Mouse (Mus musculus) left cerebral cortex, postnatal 25 days (tissue): ENCODE measurements around the gene Sepsecs. TPM values are rescaled to one million over a fixed set of nuclear protein-coding genes. Genes with fewer than 3 reads are reported as not detected.
"Not testable (repeated sequence)": the region's sequence is repeated elsewhere in the genome, so short reads cannot be mapped to it uniquely, and the experiment has no call there.

Source experiments
- DNase-seq, 2 experiments: peaks; one replicate each; pipeline ENCODE4 v3.0.0; 2022; ENCODE audit warnings: low spot score in 2 of 2, mixed read lengths in 1 of 2
- intact Hi-C: fragments of 180-260 bp; cut with DNase I; formaldehyde crosslinking; loops from one replicate; pipeline ENCODE4 v1.15.1; 2025
- total RNA-seq, 2 experiments: library from RNA; stranded (reverse); gene quantifications; 2 replicates each; pipeline ENCODE4 v1.2.3; 2021

Sepsecs gene
- total RNA-seq: 10 to 100 TPM; 10.1 TPM

DNA sequence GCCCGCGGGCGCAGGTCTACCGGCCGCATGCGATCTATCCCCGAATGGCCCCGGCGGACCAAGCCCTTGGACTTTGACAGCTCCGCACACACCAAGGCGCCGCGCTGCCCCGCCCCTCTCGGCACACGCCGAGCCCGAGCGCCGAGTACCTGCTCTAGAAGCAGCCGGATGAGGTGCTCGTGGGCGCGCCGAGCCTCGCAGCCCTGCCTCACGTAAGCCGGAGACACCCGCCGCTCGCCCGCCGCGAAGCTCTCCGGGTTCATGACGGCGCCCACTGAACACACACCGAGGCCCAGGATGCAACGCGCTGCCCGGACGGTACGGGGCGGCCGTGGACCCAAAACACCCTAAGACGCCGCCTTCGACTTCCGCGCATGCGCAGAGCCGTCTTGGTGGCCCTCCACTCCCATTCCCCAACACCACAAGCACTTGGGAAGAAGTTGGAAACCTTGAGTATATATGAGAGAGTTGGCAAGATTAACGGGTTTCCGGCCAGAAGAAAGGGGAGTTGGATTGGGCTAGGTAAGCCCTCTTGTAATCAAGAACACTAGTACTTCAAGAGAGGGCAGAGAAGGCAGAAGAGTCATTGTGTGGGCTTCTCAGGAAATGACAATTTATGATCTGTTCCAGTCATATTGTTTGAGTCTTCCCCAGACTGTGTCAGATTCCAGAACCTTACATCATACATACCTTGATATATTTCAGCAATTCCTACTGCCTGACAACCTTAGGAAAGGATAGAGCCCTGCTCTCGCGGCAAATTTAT, at the start of gene Sepsecs:
Sepsecs (minus strand) TSS at position 283 of the 766 bp plus-strand sequence.
- intact Hi-C loops: loop anchor here (1.0 to 5.0 kb wide), 2 partner anchors 114 to 163 kb away; partner anchors contain the start of gene Anapc4
- DNase-seq: peak; percentile 92 to 95

DNA sequence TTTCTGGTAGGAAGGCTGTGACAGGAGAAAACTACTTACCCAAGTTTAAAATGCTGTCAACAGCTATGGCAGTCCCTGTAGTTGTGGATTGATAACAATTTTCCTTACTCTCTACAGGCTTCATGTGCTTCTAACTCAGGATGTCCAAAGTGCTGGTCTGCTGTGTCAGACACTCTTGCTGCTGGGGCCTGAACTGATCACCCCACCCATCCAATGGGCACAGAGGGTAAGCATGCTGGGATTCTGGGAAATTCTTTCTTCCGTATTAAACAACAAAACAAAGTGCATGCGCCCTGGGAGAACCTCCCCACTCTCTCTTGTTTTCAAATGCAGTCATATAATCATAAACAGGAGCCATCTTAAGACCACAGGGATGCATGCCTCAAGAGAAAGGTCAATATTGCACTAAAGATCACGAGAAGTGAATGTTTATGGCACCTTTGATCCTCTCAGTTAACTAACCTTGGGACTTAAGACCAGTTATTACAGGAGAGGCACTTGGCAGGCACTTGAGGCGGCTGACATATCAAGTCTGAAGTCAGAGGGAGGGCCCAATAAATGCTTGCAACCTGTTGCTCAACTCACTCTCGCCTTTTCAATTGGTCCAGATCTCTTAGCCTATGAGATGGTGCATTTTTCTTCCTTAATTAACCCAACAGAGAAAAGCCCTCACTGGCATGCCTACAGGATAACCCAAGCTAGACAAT, 47.4 kb upstream of the Sepsecs start:
- no peak for DNase-seq

DNA sequence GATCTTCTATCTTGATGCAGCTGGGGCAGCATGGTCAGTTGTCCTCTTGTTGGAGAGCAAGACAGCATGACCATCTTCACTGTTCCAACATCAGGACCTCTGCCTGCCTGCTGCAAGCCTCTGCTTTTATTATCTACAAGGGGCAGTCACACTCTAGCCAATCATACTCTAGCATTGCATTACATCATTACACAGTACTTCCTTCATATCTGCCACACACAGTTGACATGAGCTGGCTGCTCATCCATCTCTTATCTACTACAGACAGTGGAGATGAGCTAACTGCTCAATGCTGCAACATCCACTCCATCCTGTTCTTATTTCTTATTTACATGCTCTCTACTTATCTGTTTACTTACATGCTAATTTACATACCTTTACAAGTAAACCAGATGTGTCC, 43.2 kb upstream of the Sepsecs start:
- DNase-seq: no peak
- intact Hi-C loops: no loop called here

More for the DNA sequence above, 47.4 kb upstream of the Sepsecs start:
- intact Hi-C loops: no loop called here

- intact Hi-C loops: no loop called here
- no peak for DNase-seq
Measured at GRCm38 (mm10) chr5:52704562-52704961, 35.1 kb upstream of the Sepsecs start.

DNA sequence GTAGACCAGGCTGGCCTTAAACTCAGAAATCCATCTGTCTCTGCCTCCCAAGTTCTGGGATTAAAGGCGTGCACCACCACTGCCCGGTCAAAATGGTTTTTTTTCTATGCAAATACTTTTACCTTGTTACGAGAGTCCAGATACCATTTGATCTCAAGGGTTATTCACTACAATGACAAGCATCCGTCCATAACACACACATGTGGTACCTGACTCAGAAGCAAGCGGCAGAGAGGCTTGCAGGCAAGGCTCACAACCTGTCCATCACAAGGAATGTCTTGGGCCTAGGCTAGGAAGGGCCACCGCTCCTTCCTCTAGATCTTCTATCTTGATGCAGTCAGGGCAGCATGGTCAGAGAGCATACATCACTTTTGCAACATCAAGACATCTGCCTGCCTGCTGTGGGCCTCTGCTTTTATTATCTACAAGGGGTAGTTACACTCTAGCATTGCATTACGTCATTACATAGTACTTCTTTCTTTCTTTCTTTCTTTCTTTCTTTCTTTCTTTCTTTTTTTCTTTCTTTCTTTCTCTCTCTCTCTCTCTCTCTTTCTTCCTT, 28.5 kb upstream of the Sepsecs start:
- DNase-seq: not testable (repeated sequence)

DNA sequence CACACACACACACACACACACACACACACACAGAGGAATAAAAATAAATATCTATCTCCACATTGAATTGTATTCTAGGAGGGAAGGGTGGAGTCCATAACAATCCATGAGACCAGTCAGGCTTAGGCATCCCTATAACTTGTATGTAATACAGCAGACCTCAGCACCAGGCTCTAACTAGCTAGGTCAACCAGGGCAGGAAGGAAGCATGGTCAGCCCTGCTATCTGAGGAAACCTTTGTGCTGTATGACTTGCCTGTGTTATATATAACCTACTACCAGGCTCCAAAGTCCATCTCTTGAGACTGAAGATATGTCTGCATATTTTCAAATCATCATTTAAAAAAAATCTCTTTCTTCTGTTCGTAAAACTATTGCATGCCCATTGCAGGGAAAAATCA, 27.8 kb upstream of the Sepsecs start:
- intact Hi-C loops: no loop called here
- DNase-seq: no peak

More for the DNA sequence above, 28.5 kb upstream of the Sepsecs start:
- intact Hi-C loops: not testable (repeated sequence)

- no peak for DNase-seq
- intact Hi-C loops: no loop called here
Measured at GRCm38 (mm10) chr5:52687741-52688455, 18.4 kb upstream of the Sepsecs start.

- DNase-seq: no peak
- intact Hi-C loops: no loop called here
Measured at GRCm38 (mm10) chr5:52681111-52681510, 11.6 kb upstream of the Sepsecs start.

DNA sequence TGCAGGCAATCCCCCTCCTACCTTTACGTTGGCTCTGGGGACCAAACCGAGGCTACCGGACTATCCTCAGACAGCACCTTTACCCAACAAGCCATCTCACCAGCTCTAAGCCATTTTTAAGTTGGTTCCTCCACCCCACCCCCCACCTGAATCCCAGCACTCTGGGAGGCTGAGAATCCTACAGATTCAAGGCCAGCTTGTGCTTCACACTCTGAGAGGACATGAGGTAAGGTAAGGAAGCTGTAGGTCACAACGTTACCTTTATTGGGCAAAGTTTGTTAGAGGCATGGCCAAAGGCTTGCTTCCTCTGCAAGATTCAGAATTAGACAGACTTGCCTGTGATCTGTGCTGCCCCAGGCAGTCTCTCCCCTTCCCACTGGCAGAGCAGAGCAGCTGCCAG, 10.7 kb upstream of the Sepsecs start:
- no peak for DNase-seq
- intact Hi-C loops: no loop called here

DNA sequence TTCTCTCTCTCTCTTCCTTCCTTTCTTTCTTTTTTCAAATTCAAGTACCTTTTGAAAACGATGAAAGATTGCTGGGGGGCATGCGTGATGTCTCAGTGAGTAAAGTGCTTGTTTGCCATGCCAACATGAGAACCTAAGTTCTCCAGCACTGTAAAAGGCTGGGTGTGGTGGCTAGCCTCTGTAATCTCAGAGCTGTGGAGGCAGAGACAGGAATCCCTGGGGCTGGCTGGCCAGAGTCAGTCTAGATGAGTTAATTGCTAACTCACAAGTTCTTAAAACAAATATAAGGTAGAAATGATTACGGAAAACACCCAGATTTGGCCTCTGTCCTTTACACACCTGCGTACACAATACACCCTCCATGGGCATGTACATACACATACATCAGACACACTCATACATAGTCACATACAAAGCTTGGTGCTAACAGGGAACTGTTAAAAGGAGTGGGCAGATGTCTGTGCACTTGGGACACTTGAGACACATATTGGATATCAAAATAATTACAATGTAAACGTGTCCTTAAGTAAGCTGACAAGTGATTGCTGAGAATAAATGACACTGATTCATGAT, 9.1 kb upstream of the Sepsecs start:
- no peak for DNase-seq
- intact Hi-C loops: no loop called here

DNA sequence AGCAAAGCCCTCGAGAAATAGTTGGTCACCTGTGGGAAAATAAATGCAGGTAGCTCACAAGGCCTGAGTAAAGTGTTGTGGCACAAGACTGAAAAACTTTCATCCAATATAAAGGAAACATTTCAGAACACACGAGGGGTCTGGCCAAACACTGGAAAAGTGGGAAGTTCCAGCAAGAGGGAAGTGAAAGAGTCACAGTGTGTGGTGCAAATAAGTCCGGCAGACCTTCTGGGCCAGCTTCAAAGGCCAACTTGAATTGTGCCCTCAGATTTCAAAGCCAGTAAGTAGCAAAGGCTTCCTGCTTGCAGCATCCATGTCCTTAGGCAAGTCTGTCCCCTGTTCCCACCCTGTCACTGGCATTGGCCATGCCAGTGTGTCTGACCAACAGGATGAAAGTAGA, 7.6 kb upstream of the Sepsecs start:
- intact Hi-C loops: no loop called here
- no peak for DNase-seq

DNA sequence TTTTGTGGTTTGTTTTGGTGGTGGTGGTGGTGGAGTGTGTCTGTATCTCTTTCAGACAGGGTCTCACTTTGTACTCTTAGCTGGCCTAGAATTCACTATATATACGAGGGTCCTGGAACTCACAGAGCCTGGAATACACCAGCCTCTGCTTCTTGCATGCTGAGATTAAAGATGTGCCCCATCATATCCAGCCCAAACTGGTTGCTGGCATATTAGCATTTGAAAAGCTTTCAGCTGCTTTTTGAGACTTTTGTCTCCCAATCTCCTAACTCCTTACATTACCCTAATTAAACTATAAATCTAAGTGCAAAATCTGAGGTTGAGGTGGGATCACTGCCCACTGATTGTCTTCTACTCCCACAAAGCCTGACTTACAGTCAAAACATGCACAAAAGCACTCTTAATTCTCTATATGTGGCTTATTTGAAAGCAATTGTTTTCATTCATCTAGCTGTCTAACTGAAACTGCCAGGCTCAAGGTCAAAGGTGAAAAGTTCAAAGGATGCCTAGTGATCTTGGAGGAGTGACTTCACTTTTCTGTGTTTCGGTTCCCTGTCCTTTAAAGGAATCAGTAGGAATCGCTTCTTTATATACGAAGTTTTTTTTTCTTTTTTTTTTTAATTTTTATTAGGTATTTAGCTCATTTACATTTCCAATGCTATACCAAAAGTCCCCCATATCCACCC, 5.0 kb upstream of the Sepsecs start:
- intact Hi-C loops: no loop called here
- no peak for DNase-seq

GRCm38 (mm10) chr5:52673341-52673740, 3.8 kb upstream of the Sepsecs start:
- intact Hi-C loops: no loop called here
- DNase-seq: no peak

- intact Hi-C loops: no loop called here
- DNase-seq: no peak
Measured at GRCm38 (mm10) chr5:52670745-52671144, 1.2 kb upstream of the Sepsecs start.

DNA sequence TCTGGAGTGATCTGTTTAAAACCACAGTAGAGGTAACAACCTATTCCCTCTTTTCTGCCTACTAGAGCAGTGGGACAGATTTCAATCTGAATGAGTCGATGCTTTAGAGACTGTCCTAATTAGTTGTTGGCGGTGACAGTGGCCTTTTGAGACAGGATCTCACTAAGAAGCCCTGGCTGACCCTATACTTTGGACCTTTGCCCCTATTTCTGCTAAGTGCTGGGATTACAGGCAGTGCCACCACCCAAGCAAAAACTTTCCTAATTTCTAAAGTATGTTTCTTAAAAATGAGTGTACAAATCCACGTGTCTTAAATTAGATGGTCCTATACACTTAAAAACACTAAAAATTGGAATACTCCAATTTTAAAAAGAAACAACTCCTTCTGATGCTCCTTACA, 2.7 kb downstream of the Sepsecs start:
- DNase-seq: no peak
- intact Hi-C loops: loop anchor here (5.0 kb wide), 1 partner anchor 166 kb away; the partner anchor contains the start of gene Anapc4

- no peak for DNase-seq
- intact Hi-C loops: loop anchor here (5.0 kb wide), 2 partner anchors 91 to 141 kb away; partner anchors contain the start of gene Lgi2
Measured at GRCm38 (mm10) chr5:52657957-52658356, 11.6 kb downstream of the Sepsecs start.

DNA sequence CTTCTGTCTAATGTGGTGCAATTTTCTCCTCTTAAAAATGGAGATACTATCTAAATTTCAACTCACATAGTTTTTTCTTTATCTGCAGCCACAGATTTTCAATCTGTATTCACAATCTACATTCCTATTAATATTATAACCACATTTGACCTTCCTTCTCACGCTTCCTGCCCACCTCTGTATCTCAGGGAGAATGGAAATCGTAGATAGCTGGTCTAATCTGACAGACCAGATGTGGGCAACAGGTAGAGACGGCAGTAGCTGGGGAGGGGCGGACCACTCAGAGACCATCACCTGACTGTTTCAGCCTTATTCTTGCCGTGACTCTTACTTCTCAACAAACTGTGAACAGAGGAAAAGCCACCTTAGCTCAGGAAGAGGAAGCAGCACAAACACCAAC, 12.2 kb downstream of the Sepsecs start:
- intact Hi-C loops: loop anchor here (5.0 kb wide), 2 partner anchors 90 to 140 kb away; partner anchors contain the start of gene Lgi2
- DNase-seq: no peak

DNA sequence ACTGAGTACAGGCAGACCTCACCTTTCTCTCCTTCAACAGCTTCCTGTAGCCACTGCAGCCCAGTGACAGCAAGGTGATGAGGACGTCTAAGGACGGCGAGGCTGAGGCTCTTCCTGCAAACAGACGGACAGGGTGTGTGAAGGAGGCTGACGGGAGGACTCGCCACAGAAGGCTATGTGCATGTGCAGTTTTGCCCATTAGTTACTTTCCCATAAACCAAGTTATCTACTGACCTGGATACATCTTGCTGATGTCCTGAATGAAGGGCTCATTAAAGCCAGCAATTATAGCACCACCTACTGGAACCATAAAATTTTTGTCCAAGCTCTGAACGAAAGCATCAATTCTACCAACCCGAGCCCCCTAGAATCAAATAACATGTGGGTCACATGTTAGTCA, 13.5 kb downstream of the Sepsecs start:
- intact Hi-C loops: loop anchor here (5.0 kb wide), 2 partner anchors 89 to 139 kb away; partner anchors contain the start of gene Lgi2
- DNase-seq: peak in 1 of 2 experiments; percentile 39

DNA sequence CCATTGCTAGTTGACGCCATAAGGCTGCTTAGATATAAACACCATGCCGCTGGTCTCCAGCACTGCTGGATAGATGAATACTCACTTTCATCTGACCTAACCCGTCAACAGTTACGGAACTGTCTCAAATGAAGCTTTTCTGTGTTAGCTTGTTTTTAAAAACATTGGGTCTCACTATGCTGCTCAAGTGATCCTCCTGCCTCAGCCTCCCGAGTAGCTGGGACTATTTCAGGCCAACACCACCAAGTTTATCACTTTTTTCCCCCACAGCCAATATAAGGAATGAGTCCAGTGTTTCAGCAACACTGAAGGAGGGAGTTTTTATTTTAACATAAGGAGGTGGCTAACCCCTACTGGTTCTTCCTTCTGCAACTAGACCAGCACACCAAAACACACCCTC, 14.5 kb downstream of the Sepsecs start:
- DNase-seq: no peak
- intact Hi-C loops: loop anchor here (5.0 kb wide), 2 partner anchors 88 to 138 kb away; partner anchors contain the start of gene Lgi2
